Mouse (Mus musculus) neural tube, embryonic 12.5 days (tissue): ENCODE data around the gene Ubac1. TPM values are rescaled to one million over a fixed set of nuclear protein-coding genes. Genes with fewer than 3 reads are reported as not detected.
A peak's percentile ranks its signal among the peaks of the same experiment; 100 is the strongest.

Source experiments
- ATAC-seq: fragments of 200-750 bp; cut with Nextera tagmentation; 2 replicates; pipeline ENCODE4 v1.8.0; 2017; ENCODE audit warnings: low read depth, mild to moderate bottlenecking, moderate TSS enrichment, moderate library complexity; ENCODE audit not compliant: low FRiP score
- H3K27ac ChIP-seq: fragments of 300-500 bp; sonication (generic); 2 replicates; pipeline ENCODE4 v1.5.1; 2016
- H3K27me3 ChIP-seq: fragments of 300-500 bp; sonication (generic); replicated peaks from 2 replicates; pipeline ENCODE4 v1.6.1; 2016; ENCODE audit warnings: mild to moderate bottlenecking
- H3K36me3 ChIP-seq: fragments of 300-500 bp; sonication (generic); 2 replicates; pipeline ENCODE4 v1.6.1; 2016; ENCODE audit warnings: mild to moderate bottlenecking
- H3K4me1 ChIP-seq: fragments of 300-500 bp; sonication (generic); 2 replicates; pipeline ENCODE4 v1.6.1; 2016
- H3K4me2 ChIP-seq: fragments of 300-500 bp; sonication (generic); replicated peaks from 2 replicates; pipeline ENCODE4 v1.6.1; 2016; ENCODE audit warnings: mild to moderate bottlenecking
- H3K4me3 ChIP-seq: fragments of 300-500 bp; sonication (generic); 2 replicates; pipeline ENCODE4 v1.5.1; 2016
- H3K9ac ChIP-seq: fragments of 300-500 bp; sonication (generic); 2 replicates; pipeline ENCODE4 v1.6.1; 2016; ENCODE audit warnings: mild to moderate bottlenecking
- H3K9me3 ChIP-seq: fragments of 300-500 bp; sonication (generic); 2 replicates; pipeline ENCODE4 v1.6.1; 2016; ENCODE audit warnings: mild to moderate bottlenecking
- WGBS: fragments of 180-500 bp; shearing (Covaris S2); methylation state at CpG from one replicate; pipeline ENCODE4 v1.1.7; 2016; 5-methylcytosine and 5-hydroxymethylcytosine counted together
- polyA plus RNA-seq: library from polyadenylated mRNA; unstranded; fragments of >200 nt; fragmentation: Nextera tagmentation; extraction: Ambion mirVana; gene quantifications from 2 replicates; pipeline ENCODE4 v1.2.1, GENCODE M21; 2016

The Ubac1 gene
- polyA plus RNA-seq, 1 experiment from 2014 or later, result 106 TPM

GRCm38 (mm10) chr2:26020714-26021560, 610 bp downstream of the Ubac1 start:
- WGBS, result 2% methylated on average over 38 of the region's 38 CpGs

DNA sequence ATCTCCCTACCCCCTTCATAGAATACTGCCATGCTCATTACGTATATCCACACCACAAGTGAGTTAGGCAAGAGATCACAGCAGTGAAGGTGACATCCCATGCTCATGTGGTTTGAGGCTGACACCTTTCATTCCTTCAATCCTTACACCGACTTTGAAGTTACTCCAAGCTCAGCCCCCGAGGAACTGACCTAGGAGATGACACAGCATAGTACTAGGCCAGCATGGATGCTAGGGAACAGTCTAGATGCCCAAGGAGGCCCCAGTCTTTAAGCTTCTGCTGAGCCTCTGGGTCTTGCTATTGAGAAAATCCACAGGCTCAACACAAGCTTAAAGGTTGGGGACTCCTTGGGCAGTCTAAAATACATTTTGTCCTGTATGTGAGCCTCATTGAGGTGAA, 1.6 kb downstream of the Ubac1 start:
- peaks cover 14% of the 10 kb centered on the region for H3K4me1 ChIP-seq
- ATAC-seq, result no peak
- peaks cover 7% of the 10 kb centered on the region for H3K36me3 ChIP-seq
- no peaks in the 10 kb centered on the region for H3K9me3 ChIP-seq
- no peak overlapping the region for H3K27ac ChIP-seq
- H3K4me3 ChIP-seq, result no peak overlapping the region
- H3K9ac ChIP-seq, result peak overlapping the region; percentile 5; the same call in 1 of the 2 replicates
- peak overlapping the region; percentile 72; the same call in 1 of the 2 replicates for H3K4me2 ChIP-seq
- no peaks in the 10 kb centered on the region for H3K27me3 ChIP-seq
- WGBS, result 83% methylated on average over 3 of the region's 3 CpGs

More at GRCm38 (mm10) chr2:26020714-26021560, 610 bp downstream of the Ubac1 start:
- Histone ChIP-seq H3K4me1 (peaks cover 14% of the 10 kb centered on the region), H3K27ac (0 out of 2 replicates have a peak overlapping the region, but pooled peaks have one; percentile 50), H3K36me3 (no peaks in the 10 kb centered on the region), H3K4me2 (peak overlapping the region; percentile 72), H3K9ac (peak overlapping the region; percentile 82), H3K4me3 (peak overlapping the region; percentile 87), H3K9me3 (no peaks in the 10 kb centered on the region), H3K27me3 (no peaks in the 10 kb centered on the region)
- ATAC-seq, result peak; percentile 38

GRCm38 (mm10) chr2:26017326-26017725, 4.2 kb downstream of the Ubac1 start:
- Histone ChIP-seq H3K36me3 (peaks cover 21% of the 10 kb centered on the region), H3K4me1 (peaks cover 14% of the 10 kb centered on the region), H3K9ac (no peak overlapping the region), H3K4me2 (no peak overlapping the region), H3K9me3 (no peaks in the 10 kb centered on the region), H3K27me3 (no peaks in the 10 kb centered on the region), H3K4me3 (no peak overlapping the region), H3K27ac (no peak overlapping the region)
- WGBS, result 85% methylated on average over 4 of the region's 4 CpGs
- ATAC-seq, result no peak

GRCm38 (mm10) chr2:26013674-26014073, 7.9 kb downstream of the Ubac1 start:
- ATAC-seq, result no peak
- Histone ChIP-seq H3K9ac (no peak overlapping the region), H3K27me3 (no peaks in the 10 kb centered on the region), H3K4me1 (no peaks in the 10 kb centered on the region), H3K9me3 (no peaks in the 10 kb centered on the region), H3K4me2 (no peak overlapping the region), H3K36me3 (peaks cover 56% of the 10 kb centered on the region), H3K27ac (no peak overlapping the region), H3K4me3 (no peak overlapping the region)
- 92% methylated on average over 3 of the region's 3 CpGs for WGBS

DNA sequence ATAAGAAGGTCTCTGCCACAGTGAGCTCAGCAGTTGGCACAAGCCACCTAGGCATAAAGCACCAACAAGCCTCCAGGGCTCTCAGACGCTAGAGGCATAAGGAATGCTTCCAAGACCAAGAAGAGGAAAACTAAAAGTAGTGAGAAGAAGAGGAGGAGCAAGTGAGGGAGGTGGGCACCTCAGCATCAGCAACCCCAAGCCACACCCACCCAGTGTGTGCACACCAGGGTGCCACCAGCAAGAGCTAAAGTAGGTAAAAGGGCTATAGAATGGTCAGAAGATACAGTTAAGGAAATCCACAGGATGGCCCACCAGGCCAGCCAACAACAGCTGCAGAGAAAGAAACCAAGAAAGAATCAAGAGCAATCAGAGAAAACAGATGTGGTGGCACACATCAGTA, 10.1 kb downstream of the Ubac1 start:
- no peaks in the 10 kb centered on the region for H3K27me3 ChIP-seq
- 75% methylated on average over 1 of the region's 1 CpGs for WGBS
- H3K4me1 ChIP-seq, result no peaks in the 10 kb centered on the region
- no peaks in the 10 kb centered on the region for H3K9me3 ChIP-seq
- peaks cover 77% of the 10 kb centered on the region for H3K36me3 ChIP-seq
- no peak overlapping the region for H3K9ac ChIP-seq
- no peak overlapping the region for H3K4me2 ChIP-seq
- no peak overlapping the region for H3K27ac ChIP-seq
- no peak for ATAC-seq
- no peak overlapping the region for H3K4me3 ChIP-seq

- Histone ChIP-seq H3K4me1 (no peaks in the 10 kb centered on the region), H3K9ac (no peak overlapping the region), H3K9me3 (no peaks in the 10 kb centered on the region), H3K4me2 (no peak overlapping the region), H3K27me3 (no peaks in the 10 kb centered on the region), H3K4me3 (no peak overlapping the region), H3K27ac (no peak overlapping the region), H3K36me3 (peaks cover 83% of the 10 kb centered on the region)
- ATAC-seq, result no peak
- WGBS, result 95% methylated on average over 2 of the region's 2 CpGs
Observed at GRCm38 (mm10) chr2:26002001-26002400, 19.5 kb downstream of the Ubac1 start.

- no peaks in the 10 kb centered on the region for H3K4me1 ChIP-seq
- H3K4me2 ChIP-seq, result no peak overlapping the region
- 96% methylated on average over 5 of the region's 5 CpGs for WGBS
- no peak overlapping the region for H3K4me3 ChIP-seq
- no peak overlapping the region for H3K27ac ChIP-seq
- no peaks in the 10 kb centered on the region for H3K27me3 ChIP-seq
- no peak overlapping the region for H3K9ac ChIP-seq
- peaks cover 80% of the 10 kb centered on the region for H3K36me3 ChIP-seq
- ATAC-seq, result no peak
- H3K9me3 ChIP-seq, result no peaks in the 10 kb centered on the region
Observed at GRCm38 (mm10) chr2:26001136-26001535, 20.4 kb downstream of the Ubac1 start.

DNA sequence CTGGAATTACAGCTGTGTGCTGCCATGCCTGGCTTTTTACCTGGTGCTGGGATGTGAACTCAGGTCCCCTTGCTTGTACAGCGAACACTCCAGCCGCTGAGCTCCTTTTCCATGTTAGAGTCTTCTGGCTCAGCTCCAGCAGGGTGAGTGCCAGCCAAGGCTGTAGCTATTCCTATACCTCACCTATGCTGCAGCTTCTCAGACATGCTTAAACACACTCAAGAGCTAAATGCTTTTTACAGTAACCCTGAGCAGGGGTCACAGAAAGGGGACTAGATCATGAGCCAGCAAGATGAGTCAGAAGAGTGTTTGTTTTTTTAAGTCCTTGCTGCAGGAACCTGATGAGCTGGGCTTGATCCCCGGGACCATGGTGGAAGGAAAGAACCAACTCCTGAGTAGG, 23.8 kb downstream of the Ubac1 start:
- 93% methylated on average over 3 of the region's 3 CpGs for WGBS
- peaks cover 55% of the 10 kb centered on the region for H3K36me3 ChIP-seq
- H3K4me2 ChIP-seq, result no peak overlapping the region
- no peak overlapping the region for H3K9ac ChIP-seq
- H3K27me3 ChIP-seq, result no peaks in the 10 kb centered on the region
- no peaks in the 10 kb centered on the region for H3K4me1 ChIP-seq
- no peak overlapping the region for H3K27ac ChIP-seq
- no peaks in the 10 kb centered on the region for H3K9me3 ChIP-seq
- H3K4me3 ChIP-seq, result no peak overlapping the region
- ATAC-seq, result no peak

- ATAC-seq, result no peak
- WGBS, result 88% methylated on average over 3 of the region's 3 CpGs
Observed at GRCm38 (mm10) chr2:25994791-25995190, 26.8 kb downstream of the Ubac1 start.

DNA sequence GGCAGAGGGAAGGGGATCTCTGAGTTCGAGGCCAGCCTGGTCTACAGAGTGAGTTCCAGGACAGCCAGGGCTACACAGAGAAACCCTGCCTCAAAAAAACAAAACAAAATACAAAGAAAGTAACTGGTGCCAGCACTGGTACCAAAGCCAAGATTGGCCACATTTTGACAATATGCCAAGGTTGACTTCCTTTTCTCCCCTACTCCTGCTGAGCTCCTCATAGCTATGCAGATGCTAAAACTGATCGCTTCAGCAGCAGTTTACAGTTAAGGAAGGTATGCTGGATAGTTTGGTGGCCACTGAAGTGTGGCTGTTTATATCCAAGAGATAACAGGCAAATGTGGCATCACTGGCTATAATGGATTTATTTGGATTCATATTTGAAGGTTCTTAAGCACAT, 29.3 kb downstream of the Ubac1 start:
- Histone ChIP-seq H3K9me3 (no peaks in the 10 kb centered on the region), H3K4me2 (no peak overlapping the region), H3K27me3 (no peaks in the 10 kb centered on the region), H3K36me3 (peaks cover 9% of the 10 kb centered on the region), H3K4me3 (no peak overlapping the region), H3K9ac (no peak overlapping the region), H3K4me1 (no peaks in the 10 kb centered on the region), H3K27ac (no peak overlapping the region)
- WGBS, result 85% methylated on average over 2 of the region's 2 CpGs
- ATAC-seq, result no peak

More at GRCm38 (mm10) chr2:25994791-25995190, 26.8 kb downstream of the Ubac1 start:
- H3K4me2 ChIP-seq, result no peak overlapping the region
- no peaks in the 10 kb centered on the region for H3K4me1 ChIP-seq
- H3K27ac ChIP-seq, result no peak overlapping the region
- peaks cover 33% of the 10 kb centered on the region for H3K36me3 ChIP-seq
- H3K9me3 ChIP-seq, result no peaks in the 10 kb centered on the region
- no peak overlapping the region for H3K4me3 ChIP-seq
- H3K27me3 ChIP-seq, result no peaks in the 10 kb centered on the region
- no peak overlapping the region for H3K9ac ChIP-seq

GRCm38 (mm10) chr2:25989651-25990050, 31.9 kb downstream of the Ubac1 start:
- Histone ChIP-seq H3K27ac (no peak overlapping the region), H3K9me3 (no peaks in the 10 kb centered on the region), H3K4me3 (no peak overlapping the region), H3K4me2 (no peak overlapping the region), H3K36me3 (no peaks in the 10 kb centered on the region), H3K4me1 (no peaks in the 10 kb centered on the region), H3K27me3 (no peaks in the 10 kb centered on the region), H3K9ac (no peak overlapping the region)
- ATAC-seq, result no peak
- WGBS, result 91% methylated on average over 1 of the region's 1 CpGs

DNA sequence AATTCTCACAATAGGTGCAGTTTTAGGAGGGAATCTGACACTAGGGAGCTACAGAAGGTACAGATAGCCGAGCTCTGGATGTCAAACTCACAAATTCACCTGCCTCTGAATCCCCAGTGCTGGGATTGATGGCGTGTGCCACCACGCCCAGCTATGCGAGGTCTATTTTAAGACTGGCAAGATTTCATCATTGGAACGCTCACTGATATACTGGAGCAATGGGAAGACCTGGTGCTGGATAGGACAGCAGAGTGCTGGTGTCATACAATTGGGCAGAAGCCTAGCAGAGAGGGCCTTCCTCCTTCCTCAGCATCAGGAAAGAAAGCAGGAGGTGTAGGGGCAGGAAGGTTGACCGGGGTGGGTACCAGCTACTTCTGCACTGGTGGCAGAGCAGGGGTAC, 33.7 kb downstream of the Ubac1 start:
- 84% methylated on average over 6 of the region's 6 CpGs for WGBS
- H3K9me3 ChIP-seq, result no peaks in the 10 kb centered on the region
- no peak overlapping the region for H3K4me3 ChIP-seq
- no peaks in the 10 kb centered on the region for H3K27me3 ChIP-seq
- no peak overlapping the region for H3K4me2 ChIP-seq
- no peak overlapping the region for H3K27ac ChIP-seq
- peaks cover 6% of the 10 kb centered on the region for H3K4me1 ChIP-seq
- ATAC-seq, result no peak
- no peak overlapping the region for H3K9ac ChIP-seq
- no peaks in the 10 kb centered on the region for H3K36me3 ChIP-seq

- WGBS, result 54% methylated on average over 5 of the region's 5 CpGs
- Histone ChIP-seq H3K27me3 (no peaks in the 10 kb centered on the region), H3K4me2 (no peak overlapping the region), H3K27ac (no peak overlapping the region), H3K4me3 (no peak overlapping the region), H3K9ac (no peak overlapping the region), H3K4me1 (peaks cover 8% of the 10 kb centered on the region), H3K36me3 (no peaks in the 10 kb centered on the region), H3K9me3 (no peaks in the 10 kb centered on the region)
- ATAC-seq, result no peak
Observed at GRCm38 (mm10) chr2:25986601-25987000, 34.9 kb downstream of the Ubac1 start.
